Mouse (Mus musculus) C2C12 (cell line): ENCODE results near the gene Bcl6.

Experiments used
- CTCF ChIP-seq: IDR thresholded peaks from one replicate; pipeline ENCODE4 v1.5.1; 2011; ENCODE audit not compliant: control insufficient read depth, insufficient read depth, insufficient read length
- MYOD1 ChIP-seq: IDR thresholded peaks from one replicate; pipeline ENCODE4 v1.6.1; 2011; ENCODE audit warnings: low read depth; ENCODE audit not compliant: control insufficient read depth, insufficient read length
- USF1 ChIP-seq: IDR thresholded peaks from one replicate; pipeline ENCODE4 v1.6.1; 2011; ENCODE audit warnings: low read depth, mild to moderate bottlenecking, control low read depth, moderate library complexity

- no peak for TF ChIP-seq MYOD1
- no peak for TF ChIP-seq USF1
- TF ChIP-seq CTCF, result no peak
These were observed 3.7 kb downstream of the Bcl6 start for GRCm38 (mm10) chr16:23984760-23985466.
